Mouse (Mus musculus) thymus, postnatal 4 days (tissue): ENCODE data around the gene Ttll5.
A peak's percentile ranks its signal among the peaks of the same experiment; 100 is the strongest.

Experiments
- DNase-seq: peaks from one replicate; pipeline ENCODE4 v3.0.0; 2021

Ttll5 gene

GRCm38 (mm10) chr12:85848164-85848958 lies 23.9 kb downstream of the Ttll5 start:
- peak; percentile 37 for DNase-seq

- DNase-seq: no peak
Observed at GRCm38 (mm10) chr12:85850661-85851060, 26.2 kb downstream of the Ttll5 start.

GRCm38 (mm10) chr12:85853836-85854235 lies 29.4 kb downstream of the Ttll5 start:
- DNase-seq: no peak

- DNase-seq: no peak
Observed at GRCm38 (mm10) chr12:85854271-85854670, 29.8 kb downstream of the Ttll5 start.

- no peak for DNase-seq
Observed at GRCm38 (mm10) chr12:85857300-85857699, 32.8 kb downstream of the Ttll5 start.

- no peak for DNase-seq
Observed at GRCm38 (mm10) chr12:85859111-85859510, 34.7 kb downstream of the Ttll5 start.

GRCm38 (mm10) chr12:85859511-85860189 lies 35.2 kb downstream of the Ttll5 start:
- DNase-seq: no peak

- no peak for DNase-seq
Observed at GRCm38 (mm10) chr12:85862514-85862913, 38.1 kb downstream of the Ttll5 start.

GRCm38 (mm10) chr12:85865526-85865925 lies 41.1 kb downstream of the Ttll5 start:
- no peak for DNase-seq

GRCm38 (mm10) chr12:85866624-85867023 lies 42.2 kb downstream of the Ttll5 start:
- no peak for DNase-seq

GRCm38 (mm10) chr12:85867125-85867524 lies 42.7 kb downstream of the Ttll5 start:
- DNase-seq: peak; percentile 27

- DNase-seq: no peak
Observed at GRCm38 (mm10) chr12:85869423-85869822, 45.0 kb downstream of the Ttll5 start.

GRCm38 (mm10) chr12:85879631-85880314 lies 55.3 kb downstream of the Ttll5 start:
- DNase-seq: no peak

- no peak for DNase-seq
Observed at GRCm38 (mm10) chr12:85885024-85885423, 60.6 kb downstream of the Ttll5 start.

GRCm38 (mm10) chr12:85890054-85890453 lies 65.6 kb downstream of the Ttll5 start:
- DNase-seq: no peak

GRCm38 (mm10) chr12:85903986-85904385 lies 79.5 kb downstream of the Ttll5 start:
- no peak for DNase-seq

GRCm38 (mm10) chr12:85905666-85906065 lies 81.2 kb downstream of the Ttll5 start:
- DNase-seq: no peak

GRCm38 (mm10) chr12:85907896-85908295 lies 83.4 kb downstream of the Ttll5 start:
- DNase-seq: no peak

- no peak for DNase-seq
Observed at GRCm38 (mm10) chr12:85910811-85911210, 86.4 kb downstream of the Ttll5 start.

GRCm38 (mm10) chr12:85912712-85913504 lies 88.4 kb downstream of the Ttll5 start:
- DNase-seq: no peak

GRCm38 (mm10) chr12:85926897-85927296 lies 102.4 kb downstream of the Ttll5 start:
- DNase-seq: no peak

- DNase-seq: no peak
Observed at GRCm38 (mm10) chr12:85928513-85928912, 104.1 kb downstream of the Ttll5 start.

GRCm38 (mm10) chr12:85929711-85930110 lies 105.3 kb downstream of the Ttll5 start:
- DNase-seq: no peak
